Mouse (Mus musculus) activated CD4-positive, CD25-positive, alpha-beta regulatory T cell, adult 4 months (primary cell): ENCODE results near the gene Sh3gl3. TPM values are rescaled to one million over a fixed set of nuclear protein-coding genes. Genes with fewer than 3 reads are reported as not detected.
A peak's percentile ranks its signal among the peaks of the same experiment; 100 is the strongest.
"Not testable (repeated sequence)": the region's sequence is repeated elsewhere in the genome, so short reads cannot be mapped to it uniquely, and the experiment has no call there.

ENCODE experiments used
- ATAC-seq: one replicate; pipeline ENCODE4 v1.8.0; 2017
- polyA plus RNA-seq, 2 experiments: library from polyadenylated mRNA; unstranded; fragments of 100-300 nt; shearing (Covaris generic); gene quantifications; one replicate each; pipeline ENCODE4 v1.2.1; 2017

Sh3gl3 gene
- polyA plus RNA-seq, 2 experiments from 2014 or later: 1.4 to 3.1 TPM

DNA sequence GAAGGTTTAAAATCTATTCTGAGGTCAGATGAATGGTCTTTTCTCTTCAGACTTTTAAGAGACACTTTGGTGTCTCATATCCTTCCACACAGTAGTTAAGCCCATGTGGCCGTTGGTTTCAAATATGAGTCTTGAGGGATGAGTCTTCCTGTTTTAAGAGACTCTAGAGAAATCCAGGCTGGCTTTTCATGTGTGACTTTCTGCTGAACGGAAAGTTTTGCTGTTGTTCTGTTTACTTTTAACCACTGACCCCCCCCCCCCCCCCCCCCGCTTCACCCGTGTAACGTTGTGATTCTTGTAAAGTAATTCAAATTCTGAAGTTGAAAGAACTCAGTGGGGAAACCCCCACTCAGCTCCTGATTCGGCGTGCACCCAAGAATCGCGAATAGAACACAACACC lies 61.8 kb downstream of the Sh3gl3 start:
- peak; percentile 46 for ATAC-seq

DNA sequence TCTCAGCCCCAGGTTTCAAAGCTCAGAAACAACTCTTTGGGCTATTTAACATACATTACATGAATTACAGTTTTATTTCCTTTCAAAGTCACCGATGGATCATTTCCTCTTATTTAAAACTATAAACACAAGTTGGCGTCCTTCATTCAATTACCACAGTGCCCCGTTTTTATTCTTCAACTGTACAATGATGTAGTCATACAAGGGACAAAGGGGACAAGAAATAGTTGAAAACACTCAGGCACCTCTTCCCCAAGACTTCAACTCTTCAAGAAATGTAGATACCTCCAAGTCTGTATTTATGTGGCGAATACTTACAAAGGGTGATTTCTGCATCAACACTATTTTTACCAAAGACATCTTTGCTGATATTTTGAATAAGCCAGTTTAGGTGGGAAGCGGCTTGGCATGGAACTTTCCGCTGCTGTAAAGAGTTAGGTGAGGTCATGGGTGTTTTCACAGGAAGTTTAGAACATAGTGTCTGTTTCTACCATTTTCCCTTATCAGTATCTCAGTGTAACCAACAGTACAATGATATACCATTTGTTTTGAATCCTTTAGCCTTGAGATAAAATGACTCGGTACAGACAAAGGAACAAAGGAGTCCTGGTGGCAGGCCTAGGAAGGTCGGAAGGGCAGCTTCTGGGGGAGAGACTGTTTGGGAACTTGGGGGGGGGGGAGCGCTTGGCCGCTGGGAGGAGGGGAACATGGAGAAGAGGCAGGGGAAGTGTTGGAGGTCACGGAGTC lies 62.7 kb downstream of the Sh3gl3 start:
- ATAC-seq: peak; percentile 55

DNA sequence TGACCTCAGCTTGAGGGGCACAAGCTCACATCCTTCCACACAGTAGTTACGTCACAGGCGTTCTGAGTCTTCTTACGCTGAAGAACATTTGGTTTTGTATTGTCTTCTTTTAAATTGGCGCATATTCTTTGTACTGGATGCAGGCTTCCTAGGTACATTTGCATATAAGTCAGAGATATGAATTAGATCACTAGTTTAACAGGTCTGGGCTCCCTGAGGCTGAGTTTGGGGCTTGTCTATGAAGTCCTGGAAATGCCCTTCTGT lies 63.2 kb downstream of the Sh3gl3 start:
- peak; percentile 28 for ATAC-seq

DNA sequence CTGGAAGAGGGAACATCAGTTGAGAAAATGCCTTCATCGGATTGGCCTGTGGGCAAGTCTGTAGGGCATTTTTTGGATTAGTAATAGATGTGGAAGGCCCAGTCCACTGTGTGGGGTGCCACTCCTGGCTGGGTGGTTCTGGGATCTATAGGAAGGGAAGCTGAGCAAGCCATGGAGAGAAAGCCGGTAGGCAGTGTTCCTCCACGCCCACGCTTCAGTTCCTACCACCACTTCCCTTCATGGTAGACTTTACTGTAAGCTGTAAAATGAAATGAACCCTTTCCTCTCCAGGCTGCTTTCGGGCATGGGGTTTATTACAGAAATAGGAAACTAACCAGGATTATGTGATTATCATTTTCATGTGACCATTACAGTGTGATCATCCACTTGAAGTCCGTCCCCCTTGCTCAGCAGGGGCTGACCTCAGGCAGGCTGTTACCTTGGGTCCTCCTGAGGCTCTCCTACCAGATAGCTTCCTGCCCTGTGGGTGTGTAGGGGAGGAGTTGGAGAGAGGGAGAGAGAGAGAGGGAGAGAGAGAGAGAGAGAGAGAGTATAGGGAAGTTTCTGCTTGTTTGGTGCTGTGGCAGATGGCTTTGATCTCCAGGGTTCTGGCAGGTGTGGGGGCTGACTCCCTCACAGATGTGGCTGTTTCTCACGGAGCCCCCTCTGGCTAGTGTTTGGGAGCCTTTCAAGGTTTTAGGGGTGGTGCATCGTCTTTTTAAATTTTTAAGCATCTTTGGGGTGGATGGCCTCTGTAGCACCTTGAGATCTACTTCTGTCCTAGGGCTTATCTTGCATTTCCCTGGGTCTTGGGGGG lies 67.0 kb downstream of the Sh3gl3 start:
- ATAC-seq: peak; percentile 35

DNA sequence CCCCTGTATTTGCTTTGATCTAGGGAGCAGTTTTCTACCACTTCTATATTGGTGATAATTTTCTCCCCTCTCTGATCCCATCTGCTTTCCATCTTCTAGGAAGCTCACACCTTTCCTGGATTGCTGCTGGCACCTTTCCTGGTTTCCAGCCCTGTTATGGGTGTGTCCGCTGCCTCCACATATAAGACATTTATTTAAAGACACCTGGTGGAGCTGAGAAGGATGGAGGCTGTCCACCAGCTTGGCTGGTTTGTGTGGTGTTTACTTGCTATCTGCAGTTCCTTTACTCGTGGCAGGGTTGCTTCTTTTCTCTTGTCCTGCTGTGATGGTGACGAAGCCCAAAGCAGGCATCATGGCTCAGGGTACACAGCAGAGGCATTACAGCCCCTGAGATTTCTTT lies 71.1 kb downstream of the Sh3gl3 start:
- ATAC-seq: no peak

DNA sequence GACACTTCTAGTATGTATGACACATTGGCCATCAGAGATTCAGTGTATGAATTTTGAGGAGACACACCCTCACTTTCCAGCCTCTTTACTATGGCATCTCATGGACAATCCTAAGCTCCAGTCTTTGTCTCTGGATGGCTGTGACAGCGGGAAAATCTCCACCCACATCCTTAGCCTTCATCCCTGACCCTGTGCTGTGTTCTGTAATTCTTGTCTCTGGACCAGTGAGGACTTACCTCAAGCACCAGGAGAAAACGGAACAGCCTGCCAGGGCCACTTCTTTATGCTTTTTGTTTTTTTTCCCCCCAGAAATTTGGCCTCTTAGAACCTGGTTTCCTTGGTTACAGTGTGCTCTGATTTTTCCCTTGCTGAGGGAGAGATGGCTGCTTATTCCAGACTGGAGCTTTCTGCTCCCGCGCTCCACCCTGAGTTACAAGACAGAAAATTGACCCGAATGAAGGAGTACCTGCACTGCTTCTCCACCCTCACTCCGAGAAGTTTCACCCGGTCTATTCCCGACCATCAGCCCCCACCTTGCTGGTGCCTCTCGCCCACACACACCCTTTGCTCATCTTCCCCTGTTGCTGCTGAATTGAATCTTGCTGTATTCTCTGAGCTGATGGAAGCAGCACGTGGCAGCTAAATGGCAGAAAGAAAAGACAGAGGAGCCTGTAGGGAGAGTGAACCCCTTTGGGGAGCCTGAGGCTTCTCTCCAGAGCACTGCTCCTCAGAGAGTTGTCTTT lies 75.5 kb downstream of the Sh3gl3 start:
- ATAC-seq: no peak

DNA sequence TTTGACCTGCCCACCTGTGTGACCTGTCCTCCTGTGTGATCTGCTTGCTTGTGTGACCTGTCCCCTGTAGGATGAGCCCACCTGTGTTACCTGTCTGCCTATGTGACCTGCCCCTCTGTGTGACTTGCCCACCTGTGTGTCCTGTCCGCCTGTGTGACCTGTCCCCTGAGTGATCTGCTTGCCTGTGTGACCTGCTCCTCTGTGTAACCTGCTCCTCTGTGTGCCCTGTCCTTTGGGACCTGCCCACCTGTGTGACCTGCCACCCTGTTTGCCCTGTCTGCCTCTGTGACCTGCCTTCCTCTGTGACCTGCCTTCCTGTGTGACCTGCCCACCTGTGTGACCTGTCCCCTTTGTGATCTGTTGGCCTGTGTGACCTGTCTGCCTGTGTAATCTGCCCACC lies 79.7 kb downstream of the Sh3gl3 start:
- ATAC-seq: no peak

DNA sequence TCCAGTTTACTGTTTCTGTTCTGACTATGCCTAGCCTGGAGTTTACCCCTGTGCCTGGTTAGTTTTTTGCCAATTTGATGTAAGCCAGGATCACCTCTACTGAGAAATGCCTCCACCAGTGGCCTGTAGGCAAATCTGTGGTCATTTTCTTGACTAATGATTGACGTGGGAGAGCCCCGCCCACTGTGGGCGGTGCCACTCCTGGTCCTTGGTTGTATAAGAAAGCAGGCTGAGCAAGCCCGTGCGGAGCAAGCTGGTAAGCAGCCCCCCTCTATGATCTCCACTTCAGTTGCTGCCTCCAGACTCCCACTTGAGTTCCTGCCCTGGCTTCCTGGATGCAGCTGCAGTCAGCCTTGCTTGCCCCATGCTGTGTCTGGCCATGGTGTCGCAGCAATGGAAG lies 83.3 kb downstream of the Sh3gl3 start:
- no peak for ATAC-seq

DNA sequence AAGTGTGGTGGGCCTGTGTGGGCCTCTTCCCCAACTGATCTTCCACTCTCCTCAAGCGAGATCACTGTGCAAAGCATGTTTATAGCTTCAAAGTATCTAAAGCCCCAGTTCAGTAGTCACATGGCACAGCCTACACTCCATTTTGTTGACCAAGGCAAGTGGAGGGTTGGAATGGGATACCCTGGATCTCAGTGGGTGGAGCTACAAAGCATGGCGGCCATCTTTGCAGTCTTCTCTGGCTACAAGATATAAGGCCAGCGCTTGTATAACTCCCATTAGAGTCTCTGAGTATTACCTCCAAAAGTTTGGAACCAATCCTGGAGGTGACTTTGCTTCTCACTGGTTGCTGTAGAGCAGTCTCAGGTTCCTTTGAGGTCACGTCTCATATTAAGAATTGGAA lies 83.9 kb downstream of the Sh3gl3 start:
- no peak for ATAC-seq

DNA sequence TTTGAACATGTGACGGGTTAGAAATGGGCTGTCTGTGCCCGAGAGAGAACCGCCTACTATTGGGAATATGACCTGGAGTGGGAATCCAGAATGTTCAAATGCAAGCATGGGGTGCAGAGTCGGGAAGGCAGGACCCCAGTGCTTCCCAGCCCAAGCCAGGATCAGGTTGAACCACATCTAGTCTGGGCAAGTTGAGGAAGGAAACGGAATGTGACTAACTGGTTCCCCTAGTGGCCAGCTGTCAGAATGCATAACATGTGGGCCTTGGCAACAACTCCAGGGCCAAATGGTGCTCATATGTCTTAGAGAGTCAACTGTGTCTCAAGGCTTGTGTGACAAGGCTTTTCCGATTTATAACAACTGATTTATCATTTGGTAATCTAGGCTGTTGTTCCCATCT lies 86.6 kb downstream of the Sh3gl3 start:
- peak; percentile 79 for ATAC-seq

DNA sequence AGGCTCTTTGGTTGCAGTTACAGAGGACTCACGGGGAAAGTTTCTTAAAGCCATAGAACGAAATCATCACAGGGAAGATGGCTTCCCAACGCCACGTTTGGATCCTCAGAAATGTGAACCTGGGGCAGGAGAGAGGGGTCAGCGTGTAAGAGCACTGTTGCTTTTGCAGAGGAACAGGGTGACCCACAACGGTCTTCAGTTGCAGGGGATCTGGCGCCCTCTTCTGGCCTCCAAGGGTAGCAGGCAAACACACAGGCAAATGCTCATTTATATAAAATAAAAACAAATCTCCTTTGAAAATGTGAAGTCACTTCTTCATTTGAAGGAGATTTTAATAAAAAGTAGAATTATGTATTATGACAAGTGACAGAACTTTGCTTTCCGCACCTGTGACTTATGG lies 89.5 kb downstream of the Sh3gl3 start:
- no peak for ATAC-seq

DNA sequence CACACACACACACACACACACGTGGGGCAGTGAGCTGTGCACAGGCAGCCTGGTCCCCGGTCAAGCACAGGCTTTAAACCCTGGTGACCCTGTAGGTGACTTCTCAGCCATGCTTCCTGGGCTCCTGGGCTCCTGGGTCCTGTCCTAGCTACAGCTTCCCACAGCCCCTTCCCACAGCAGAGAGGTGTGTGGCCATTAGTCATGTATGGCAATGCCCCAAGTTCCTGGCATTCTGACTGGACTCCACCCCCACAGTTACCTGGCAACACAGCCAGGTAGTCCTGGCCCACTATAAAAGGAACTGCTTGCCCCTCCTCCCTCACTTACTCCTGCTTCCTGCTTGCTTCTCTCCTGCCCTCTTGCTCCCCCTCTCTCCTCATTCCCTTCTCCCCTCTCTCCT lies 90.5 kb downstream of the Sh3gl3 start:
- ATAC-seq: no peak

DNA sequence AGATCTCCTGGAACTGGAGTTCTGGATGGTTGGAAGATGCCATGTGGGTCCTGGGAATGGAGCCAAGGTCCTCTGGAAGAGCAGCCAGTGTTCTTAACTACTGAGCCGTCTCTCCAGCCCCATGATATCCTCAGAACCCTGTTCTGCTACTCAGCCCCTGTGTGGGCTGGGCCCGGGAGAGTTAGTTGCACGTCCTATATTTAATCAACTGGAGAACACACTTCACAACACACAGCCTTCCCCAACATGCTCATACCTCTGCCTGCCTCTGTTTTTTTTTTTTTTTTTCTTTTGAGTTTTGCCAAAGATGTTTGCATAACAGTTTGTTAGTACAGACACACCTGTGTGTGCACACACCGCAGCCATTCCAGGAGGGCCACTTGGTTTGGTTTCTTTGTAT lies 91.7 kb downstream of the Sh3gl3 start:
- no peak for ATAC-seq

DNA sequence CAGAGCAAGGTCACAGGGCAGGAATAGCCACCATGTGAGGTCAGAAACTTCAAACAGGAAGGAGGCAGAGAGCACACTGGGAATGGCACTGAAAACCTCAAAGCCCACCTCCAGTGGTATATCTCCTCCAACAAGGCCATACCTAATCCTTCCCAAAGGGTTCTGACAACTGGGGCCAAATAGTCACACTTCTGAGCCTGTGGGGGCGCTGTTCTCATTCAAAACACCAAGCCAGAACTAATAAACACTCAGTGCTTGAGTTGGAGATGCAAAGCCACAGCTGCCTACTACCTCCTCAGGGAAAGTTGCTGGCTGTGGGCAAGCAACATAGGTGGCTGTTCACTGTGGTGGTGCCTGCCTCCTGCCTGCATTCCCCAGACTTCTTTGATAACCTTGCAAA lies 96.3 kb downstream of the Sh3gl3 start:
- ATAC-seq: no peak

DNA sequence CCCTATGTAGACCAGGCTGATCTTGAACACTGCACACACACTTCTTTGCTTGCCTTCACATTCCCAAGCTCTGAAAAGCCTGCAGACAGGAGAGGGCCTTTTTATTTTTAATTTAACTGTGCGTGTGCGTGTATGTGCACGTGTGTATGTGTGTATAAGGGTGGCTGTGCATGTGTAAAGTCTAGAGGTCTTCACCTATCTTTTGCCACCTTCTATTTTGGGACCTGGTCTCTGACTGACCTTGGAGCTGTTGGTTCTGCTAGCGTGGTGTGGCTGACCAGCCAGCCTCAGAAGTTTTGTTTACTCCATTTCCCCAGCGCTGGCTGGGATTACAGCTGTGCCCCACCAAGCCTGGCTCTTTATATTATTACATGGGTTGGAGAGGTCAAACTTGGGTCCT lies 98.1 kb downstream of the Sh3gl3 start:
- no peak for ATAC-seq

DNA sequence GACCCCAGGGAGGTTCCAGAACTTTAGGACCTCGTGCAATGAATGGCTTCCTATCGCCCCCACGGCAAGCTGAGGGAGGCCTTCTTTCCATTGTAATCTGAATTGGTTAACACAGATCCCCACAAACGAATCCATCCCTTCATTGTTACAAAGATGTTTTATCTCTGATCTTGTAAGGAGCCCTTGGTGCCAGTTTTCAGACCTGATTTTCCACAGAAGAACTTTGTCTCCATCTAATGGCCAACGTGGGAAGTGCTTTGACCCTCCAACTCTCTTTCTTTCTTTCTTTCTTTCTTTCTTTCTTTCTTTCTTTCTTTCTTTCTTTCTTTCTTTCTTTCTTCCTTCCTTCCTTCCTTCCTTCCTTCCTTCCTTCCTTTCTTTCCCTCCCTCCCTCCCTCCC lies 99.2 kb downstream of the Sh3gl3 start:
- not testable (repeated sequence) for ATAC-seq

DNA sequence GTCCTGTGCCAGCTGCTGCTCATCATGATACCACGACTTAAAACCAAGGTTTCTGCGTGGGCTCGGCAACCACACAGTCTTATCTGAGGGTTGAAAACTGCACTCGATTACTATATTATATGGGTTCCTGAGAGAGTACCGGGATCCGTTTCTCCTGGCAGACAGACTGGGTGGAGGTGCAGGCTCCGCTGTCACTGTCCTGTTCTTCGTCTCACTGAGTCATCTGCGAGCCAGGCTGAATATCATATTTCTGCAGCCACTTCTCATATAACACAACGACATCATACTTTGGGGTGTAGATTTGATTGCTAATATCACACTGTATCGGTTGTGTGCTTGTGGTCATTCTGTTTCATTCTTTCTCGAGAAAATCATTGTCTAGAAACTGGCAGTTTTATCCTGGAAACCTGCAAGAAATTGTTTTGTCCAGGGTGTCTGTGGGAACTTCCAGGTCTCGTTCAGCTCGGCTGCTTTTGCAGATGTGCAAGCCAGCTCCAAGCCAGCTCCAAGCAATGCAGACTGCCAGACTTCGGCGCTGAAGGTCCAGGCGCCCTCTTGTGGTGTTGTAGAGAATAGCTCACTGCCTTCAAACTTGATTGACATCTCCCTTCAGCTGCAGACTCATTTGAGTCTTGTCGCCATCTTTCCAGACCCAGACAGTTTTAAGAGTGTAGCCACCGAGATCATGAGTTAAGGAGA lies 100.5 kb downstream of the Sh3gl3 start:
- no peak for ATAC-seq

DNA sequence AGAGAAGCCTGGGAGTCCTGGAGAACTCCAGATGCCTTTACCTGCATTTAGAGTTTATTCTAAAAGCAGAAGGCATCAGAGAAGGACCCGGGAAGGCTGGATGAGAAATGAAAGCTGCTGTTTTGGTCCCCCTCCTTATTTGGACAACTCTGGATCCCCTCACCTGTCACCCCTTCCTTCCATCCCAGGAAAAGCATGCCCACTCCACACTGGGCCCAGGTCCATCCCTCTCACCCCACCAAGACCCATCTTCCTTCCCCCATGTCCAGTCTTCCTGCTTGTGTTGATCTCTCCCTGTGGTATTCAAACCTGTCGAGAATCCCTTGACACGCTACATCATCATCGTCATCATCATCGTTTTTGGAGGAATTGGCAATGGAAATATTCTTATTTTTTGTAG lies 101.3 kb downstream of the Sh3gl3 start:
- no peak for ATAC-seq

DNA sequence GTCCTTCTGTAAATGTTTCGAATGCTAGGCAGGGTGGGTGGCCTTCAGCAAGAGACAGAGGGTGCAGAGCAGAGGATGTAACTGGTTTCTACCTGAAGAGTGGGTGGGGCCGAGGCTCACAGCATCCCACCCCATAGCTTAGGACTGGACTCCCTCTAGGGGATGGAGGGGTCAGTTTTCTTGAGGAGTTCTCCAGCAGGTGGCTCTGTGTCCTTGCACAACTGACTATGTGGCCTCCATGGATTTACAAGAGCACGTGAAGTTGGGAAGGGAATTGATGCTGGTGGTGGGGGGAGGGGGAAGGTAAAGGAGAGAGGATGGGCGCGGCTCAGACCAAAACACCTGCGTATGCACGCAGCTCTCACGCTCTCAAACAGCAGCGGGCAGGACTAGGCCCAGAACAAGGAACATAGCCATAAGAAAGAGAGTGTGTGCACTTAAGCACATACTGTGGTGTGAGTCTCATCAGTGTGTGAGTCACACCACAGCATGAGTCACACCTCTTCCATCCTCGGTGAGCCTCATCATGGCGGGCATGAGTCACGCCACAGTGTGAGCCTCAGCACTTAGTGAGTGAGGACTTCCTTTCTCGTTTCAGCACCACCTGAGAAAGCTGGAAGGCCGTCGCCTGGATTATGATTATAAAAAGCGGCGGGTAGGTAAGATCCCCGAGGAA lies 102.0 kb downstream of the Sh3gl3 start:
- no peak for ATAC-seq

DNA sequence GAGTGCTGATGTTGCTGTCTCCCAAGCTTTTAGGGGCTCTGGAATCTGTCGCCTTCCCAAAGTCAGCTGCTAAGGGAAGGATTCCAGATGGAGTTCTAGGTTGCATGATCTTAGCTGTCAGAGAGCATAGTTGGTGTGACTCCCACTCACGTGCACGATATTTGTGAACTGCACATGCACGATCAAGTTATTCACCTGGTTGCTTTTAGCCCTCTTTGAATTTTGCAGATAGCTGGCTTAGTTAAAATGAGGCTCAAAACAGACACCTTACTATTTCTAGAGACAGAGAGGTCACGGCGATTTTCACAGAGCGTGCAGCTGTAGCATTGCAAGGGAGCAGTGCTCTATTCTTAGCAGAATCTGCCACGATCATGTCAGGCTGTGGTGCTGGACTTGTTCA lies 108.4 kb downstream of the Sh3gl3 start:
- ATAC-seq: no peak

DNA sequence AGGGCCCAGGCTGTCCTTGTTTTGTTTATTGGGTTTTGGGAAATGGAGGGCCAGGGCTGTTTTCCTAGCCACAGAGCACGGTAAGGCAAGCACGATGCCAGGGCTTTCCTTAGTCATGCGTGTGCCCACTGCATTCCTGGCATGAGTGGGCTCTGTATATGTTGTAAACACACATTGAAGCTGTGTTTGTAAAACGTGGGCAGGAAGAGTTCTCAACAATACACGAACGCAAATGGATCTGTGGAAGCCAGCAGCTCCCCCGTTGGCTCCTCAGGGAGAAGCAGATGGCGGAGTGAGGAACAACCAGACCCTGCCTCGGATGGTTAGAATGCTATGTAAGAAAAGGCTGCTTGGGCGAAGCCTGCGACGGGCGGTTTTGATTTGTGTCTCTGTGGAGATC lies 108.8 kb downstream of the Sh3gl3 start:
- ATAC-seq: no peak

DNA sequence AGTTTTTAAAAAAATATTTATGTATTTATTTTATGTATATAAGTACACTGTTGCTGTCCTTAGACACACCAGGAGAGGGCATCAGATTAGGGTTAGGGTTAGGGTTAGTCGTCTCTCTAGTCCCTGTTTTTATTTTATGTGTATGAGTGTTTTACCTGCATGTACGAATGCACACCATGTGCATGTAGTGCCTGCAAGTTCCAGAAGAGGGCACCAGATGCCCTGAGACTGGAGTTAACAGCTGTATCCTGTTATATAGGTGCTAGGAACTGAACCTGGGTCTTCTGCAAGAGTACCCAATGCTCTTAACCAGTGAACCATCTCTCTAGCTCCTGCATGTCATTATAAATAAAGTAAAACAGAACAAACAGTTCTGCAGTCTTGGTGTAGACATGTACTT lies 113.6 kb downstream of the Sh3gl3 start:
- ATAC-seq: no peak

DNA sequence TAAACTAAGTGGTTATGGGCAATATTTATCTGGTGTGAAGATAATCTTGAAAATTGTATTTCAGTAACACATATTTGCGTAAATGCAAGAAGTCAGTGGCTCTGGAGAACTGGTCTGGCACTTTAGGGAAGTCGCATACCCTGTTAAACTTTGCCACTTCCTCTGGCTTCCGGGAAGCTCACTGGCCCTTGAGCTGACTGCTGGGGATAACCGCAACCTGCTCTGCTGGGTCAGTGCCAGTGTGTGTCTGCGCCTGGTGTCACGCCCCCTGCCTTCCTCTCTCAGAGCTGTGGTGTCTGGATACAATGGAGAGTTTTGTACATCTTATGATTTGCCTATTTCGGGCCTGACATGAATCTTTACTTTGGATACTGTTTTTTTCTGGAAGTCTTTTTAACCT lies 119.8 kb downstream of the Sh3gl3 start:
- ATAC-seq: no peak
